Mouse (Mus musculus): ENCODE measurements around the gene L3mbtl3.

L3mbtl3 gene

GRCm38 (mm10) chr10:26333966-26334365, 41.8 kb downstream of the L3mbtl3 start:
- DNase-seq, result no peak

- no peak for DNase-seq
Measured at GRCm38 (mm10) chr10:26332781-26333180, 43.0 kb downstream of the L3mbtl3 start.

- DNase-seq, result no peak
Measured at GRCm38 (mm10) chr10:26328843-26329242, 46.9 kb downstream of the L3mbtl3 start.

GRCm38 (mm10) chr10:26327691-26328542, 47.9 kb downstream of the L3mbtl3 start:
- DNase-seq, result no peak

- no peak for DNase-seq
Measured at GRCm38 (mm10) chr10:26327291-26327690, 48.5 kb downstream of the L3mbtl3 start.

- DNase-seq, result no peak
Measured at GRCm38 (mm10) chr10:26325320-26325719, 50.5 kb downstream of the L3mbtl3 start.

- DNase-seq, result no peak
Measured at GRCm38 (mm10) chr10:26322344-26323051, 53.3 kb downstream of the L3mbtl3 start.

- DNase-seq, result no peak
Measured at GRCm38 (mm10) chr10:26320679-26321078, 55.1 kb downstream of the L3mbtl3 start.

- peak; percentile 27 for DNase-seq
Measured at GRCm38 (mm10) chr10:26314327-26314726, 61.4 kb downstream of the L3mbtl3 start.

GRCm38 (mm10) chr10:26303485-26303884, 72.3 kb downstream of the L3mbtl3 start:
- no peak for DNase-seq

- no peak for DNase-seq
Measured at GRCm38 (mm10) chr10:26302336-26302735, 73.4 kb downstream of the L3mbtl3 start.

GRCm38 (mm10) chr10:26297626-26298025, 78.1 kb downstream of the L3mbtl3 start:
- no peak for DNase-seq

- peak; percentile 68 for DNase-seq
Measured at GRCm38 (mm10) chr10:26297200-26297599, 78.6 kb downstream of the L3mbtl3 start.

GRCm38 (mm10) chr10:26287136-26287535, 88.6 kb downstream of the L3mbtl3 start:
- no peak for DNase-seq

- no peak for DNase-seq
Measured at GRCm38 (mm10) chr10:26280009-26280408, 95.8 kb downstream of the L3mbtl3 start.

- DNase-seq, result no peak
Measured at GRCm38 (mm10) chr10:26275414-26275813, 100.4 kb downstream of the L3mbtl3 start.

- DNase-seq, result no peak
Measured at GRCm38 (mm10) chr10:26263744-26264459, 111.9 kb downstream of the L3mbtl3 start.

- no peak for DNase-seq
Measured at GRCm38 (mm10) chr10:26259908-26260307, 115.9 kb downstream of the L3mbtl3 start.

GRCm38 (mm10) chr10:26249426-26250165, 126.2 kb downstream of the L3mbtl3 start:
- peak; percentile 65 for DNase-seq

GRCm38 (mm10) chr10:26244466-26244865, 131.3 kb downstream of the L3mbtl3 start:
- no peak for DNase-seq

- no peak for DNase-seq
Measured at GRCm38 (mm10) chr10:26243203-26243602, 132.6 kb downstream of the L3mbtl3 start.

GRCm38 (mm10) chr10:26239090-26239489, 136.7 kb downstream of the L3mbtl3 start:
- DNase-seq, result no peak

- DNase-seq, result no peak
Measured at GRCm38 (mm10) chr10:26238559-26238958, 137.2 kb downstream of the L3mbtl3 start.

Measured in layer of hippocampus, adult 9-11 months (tissue).